Mouse (Mus musculus): Measurements from ENCODE around the gene Srrd. TPM values are rescaled to one million over a fixed set of nuclear protein-coding genes. Genes with fewer than 3 reads are reported as not detected.

The Srrd gene
- polyA plus RNA-seq, 1 experiment from 2014 or later, result 61.9 TPM

DNA sequence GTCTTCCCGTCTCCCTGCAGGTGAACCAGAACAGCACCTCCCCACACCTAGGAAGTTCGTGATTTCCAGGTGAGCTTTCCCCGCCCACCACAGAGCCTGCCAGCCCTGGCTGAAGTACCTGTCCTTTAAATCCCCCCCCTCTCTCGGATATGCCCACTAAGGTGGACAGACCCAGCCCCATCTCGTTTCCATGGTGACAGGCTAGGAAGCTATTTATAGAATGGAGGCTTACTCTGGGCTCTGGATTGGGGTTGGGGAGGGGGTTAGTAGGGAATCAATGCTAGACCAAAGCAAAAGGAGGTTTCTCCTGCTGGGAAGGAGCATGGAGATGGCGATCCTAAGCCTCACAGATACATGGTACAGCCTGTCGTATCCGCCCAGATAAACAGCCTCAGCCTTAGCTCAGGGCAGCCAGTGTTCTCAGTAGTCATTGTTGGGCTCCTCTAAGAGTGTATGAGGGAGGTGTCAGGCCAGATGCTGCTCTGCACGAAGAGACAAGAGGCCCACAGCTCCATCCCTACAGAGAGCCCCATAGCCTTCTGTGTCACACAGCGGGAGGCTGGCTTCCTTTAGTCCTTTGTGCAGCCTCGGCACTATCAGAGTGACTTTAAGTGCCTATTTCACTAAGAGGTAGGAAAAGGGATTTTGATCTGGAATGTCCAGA, 29.5 kb downstream of the Srrd start:
- 65% methylated on average over 11 of the region's 11 CpGs for WGBS
- Histone ChIP-seq H3K9ac (replicated peaks) (no peak overlapping the region), H3K4me3 (replicated peaks) (no peak overlapping the region), H3K36me3 (peaks cover 44% of the 10 kb centered on the region), H3K4me1 (no peaks in the 10 kb centered on the region; the same call in 1 of the 2 replicates), H3K9me3 (replicated peaks) (no peaks in the 10 kb centered on the region), H3K27me3 (replicated peaks) (no peaks in the 10 kb centered on the region), H3K4me2 (no peak overlapping the region), H3K27ac (replicated peaks) (no peak overlapping the region)
- no peak for ATAC-seq (ENCODE audit: low FRiP score)

DNA sequence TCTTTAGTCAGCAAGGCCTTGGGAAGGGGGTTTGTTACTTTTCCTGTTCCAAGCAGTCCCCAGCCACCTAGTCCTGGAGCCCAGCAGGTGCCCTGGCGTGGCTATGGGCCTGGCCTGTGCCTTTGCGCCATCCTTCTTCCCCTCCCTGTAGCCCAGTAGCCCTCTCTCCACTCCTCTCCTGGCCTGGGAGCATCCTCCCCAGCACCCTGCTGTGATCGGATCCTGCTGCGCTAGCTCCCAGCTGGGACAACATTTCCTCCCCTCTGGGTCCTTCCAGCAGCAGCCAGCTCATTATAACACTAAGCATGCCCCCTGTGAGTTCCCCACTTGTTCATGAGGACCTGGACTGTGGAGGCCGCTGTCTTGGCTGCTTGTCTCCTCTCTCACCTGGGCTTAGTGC, 37.0 kb downstream of the Srrd start:
- H3K27me3 ChIP-seq (replicated peaks), result no peaks in the 10 kb centered on the region
- peaks cover 33% of the 10 kb centered on the region for H3K36me3 ChIP-seq
- no peak overlapping the region for H3K27ac ChIP-seq (replicated peaks)
- H3K4me1 ChIP-seq, result peaks cover 5% of the 10 kb centered on the region; the same call in 1 of the 2 replicates
- no peaks in the 10 kb centered on the region for H3K9me3 ChIP-seq (replicated peaks)
- no peak overlapping the region for H3K4me3 ChIP-seq (replicated peaks)
- H3K9ac ChIP-seq (replicated peaks), result no peak overlapping the region
- ATAC-seq (ENCODE audit: low FRiP score), result no peak
- WGBS, result 67% methylated on average over 5 of the region's 5 CpGs
- no peak overlapping the region for H3K4me2 ChIP-seq

DNA sequence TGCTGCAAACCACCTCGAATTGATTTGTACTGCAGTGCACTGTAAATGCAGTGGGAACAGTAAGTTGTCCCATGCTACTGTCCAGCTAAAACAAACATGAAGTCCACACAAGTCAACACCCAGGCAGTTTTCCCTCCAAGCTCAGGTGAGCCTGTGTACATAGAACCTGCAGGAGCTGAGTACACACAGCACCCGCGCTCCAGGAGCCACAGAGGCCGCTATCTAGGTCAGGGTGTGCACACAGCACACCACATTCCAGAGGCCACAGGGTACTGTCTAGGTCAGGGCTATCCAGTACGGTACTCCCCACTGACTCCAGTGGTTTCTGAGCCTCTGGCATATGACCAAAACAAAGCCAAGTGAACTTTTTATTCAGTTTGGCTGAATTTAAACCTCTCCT, 40.5 kb downstream of the Srrd start:
- Histone ChIP-seq H3K9me3 (replicated peaks) (no peaks in the 10 kb centered on the region), H3K4me3 (replicated peaks) (no peak overlapping the region), H3K4me1 (peaks cover 10% of the 10 kb centered on the region; the same call in 1 of the 2 replicates), H3K9ac (replicated peaks) (no peak overlapping the region), H3K27me3 (replicated peaks) (no peaks in the 10 kb centered on the region), H3K4me2 (no peak overlapping the region), H3K36me3 (0 out of 2 replicates have a peak, but pooled peaks cover under 1% of the 10 kb centered on the region), H3K27ac (replicated peaks) (no peak overlapping the region)
- 89% methylated on average over 5 of the region's 5 CpGs for WGBS
- ATAC-seq (ENCODE audit: low FRiP score), result no peak

DNA sequence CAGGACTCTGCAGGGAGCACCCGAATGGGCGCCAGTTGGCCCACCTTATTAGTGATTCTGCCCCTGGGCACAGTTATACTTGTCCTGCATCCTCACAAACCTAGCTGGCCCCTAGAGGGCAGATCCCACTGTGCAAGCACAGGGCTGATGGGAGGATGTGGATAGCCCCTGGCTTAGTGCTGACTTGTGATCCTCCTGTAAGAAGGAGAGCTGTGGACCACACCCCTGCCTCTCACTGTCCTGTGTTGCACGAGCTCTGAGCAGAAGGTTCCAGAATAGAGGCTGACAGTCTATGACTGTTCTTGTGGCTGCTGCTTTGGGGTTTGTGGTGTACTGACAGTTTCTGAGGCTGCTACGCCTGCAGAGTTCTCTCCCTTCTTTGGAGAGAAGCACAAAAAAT, 41.1 kb downstream of the Srrd start:
- Histone ChIP-seq H3K4me3 (replicated peaks) (no peak overlapping the region), H3K27ac (replicated peaks) (no peak overlapping the region), H3K4me1 (peaks cover 10% of the 10 kb centered on the region; the same call in 1 of the 2 replicates), H3K9ac (replicated peaks) (no peak overlapping the region), H3K27me3 (replicated peaks) (no peaks in the 10 kb centered on the region), H3K9me3 (replicated peaks) (no peaks in the 10 kb centered on the region), H3K36me3 (no peaks in the 10 kb centered on the region), H3K4me2 (no peak overlapping the region)
- no peak for ATAC-seq (ENCODE audit: low FRiP score)
- WGBS, result 93% methylated on average over 4 of the region's 4 CpGs

DNA sequence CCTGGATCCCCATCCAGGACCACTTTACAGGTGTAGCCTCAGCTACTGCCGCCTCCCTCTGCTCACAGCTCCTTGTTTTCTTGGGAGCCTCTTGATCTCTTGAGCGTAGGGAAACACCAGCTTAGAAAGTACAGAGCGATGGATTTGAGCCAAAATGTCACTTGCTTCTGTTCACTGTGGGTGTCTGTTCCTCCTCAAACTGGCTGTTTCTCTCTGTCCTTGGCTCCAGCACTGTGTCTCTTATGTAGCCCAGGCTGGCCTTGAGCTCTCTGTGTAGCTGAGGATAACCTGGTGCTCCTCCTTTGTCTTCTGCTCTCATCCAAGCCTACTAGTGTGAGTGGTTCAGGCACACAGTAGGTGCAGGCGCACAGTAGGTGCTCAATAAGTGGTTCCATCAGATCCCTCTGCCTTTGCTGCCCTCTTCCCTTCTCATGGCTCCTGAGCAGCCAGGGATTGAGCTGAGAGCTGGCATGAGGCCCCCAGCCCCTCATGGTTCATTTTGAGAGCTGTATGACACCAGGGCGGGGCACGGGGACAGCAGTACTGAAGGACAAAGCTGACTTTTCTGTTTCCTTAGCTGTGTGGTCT, 42.0 kb downstream of the Srrd start:
- no peak for ATAC-seq (ENCODE audit: low FRiP score)
- 96% methylated on average over 6 of the region's 6 CpGs for WGBS
- Histone ChIP-seq H3K36me3 (no peaks in the 10 kb centered on the region), H3K4me2 (no peak overlapping the region), H3K4me3 (replicated peaks) (no peak overlapping the region), H3K27ac (replicated peaks) (no peak overlapping the region), H3K9me3 (replicated peaks) (no peaks in the 10 kb centered on the region), H3K4me1 (peaks cover 7% of the 10 kb centered on the region; the same call in 1 of the 2 replicates), H3K9ac (replicated peaks) (no peak overlapping the region), H3K27me3 (replicated peaks) (no peaks in the 10 kb centered on the region)

DNA sequence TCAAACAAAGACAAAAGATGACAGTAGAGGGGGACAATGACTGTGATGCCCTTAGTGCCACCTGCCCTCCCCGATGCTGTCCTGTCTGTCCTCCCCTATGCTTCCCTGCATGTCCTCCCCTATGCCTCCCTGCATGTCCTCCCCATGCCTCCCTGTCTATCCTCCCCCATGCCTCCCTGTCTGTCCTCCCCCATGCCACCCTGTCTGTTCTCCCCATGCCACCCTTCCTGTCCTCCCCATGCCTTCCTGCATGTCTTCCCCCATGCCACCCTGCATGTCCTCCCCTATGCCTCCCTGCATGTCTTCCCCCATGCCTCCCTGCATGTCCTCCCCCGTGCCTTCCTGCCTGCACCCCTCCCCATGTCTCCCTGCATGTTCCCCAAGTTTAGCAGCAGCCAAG, 42.7 kb downstream of the Srrd start:
- Histone ChIP-seq H3K36me3 (no peaks in the 10 kb centered on the region), H3K4me1 (peaks cover 6% of the 10 kb centered on the region; the same call in 1 of the 2 replicates)
- ATAC-seq (ENCODE audit: low FRiP score), result no peak

DNA sequence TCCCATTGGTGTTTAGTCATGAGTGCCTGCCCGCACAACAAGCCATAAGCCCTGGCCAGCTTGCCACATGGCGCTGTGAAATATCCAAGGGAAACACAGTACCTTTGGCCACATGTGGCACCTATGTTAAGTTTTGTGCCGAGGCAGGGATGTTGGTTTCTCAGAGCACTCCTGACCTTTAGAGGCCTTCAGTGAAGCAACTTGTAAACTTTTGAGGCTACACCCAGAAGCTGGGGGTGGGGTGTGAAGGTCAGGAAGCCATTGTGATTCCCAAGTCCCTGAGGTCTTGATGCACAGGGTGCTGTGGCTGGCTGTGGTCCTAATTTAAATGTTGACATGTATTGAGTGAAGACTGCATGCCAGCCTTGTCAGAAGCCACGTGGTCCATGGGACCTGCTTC, 43.4 kb downstream of the Srrd start:
- H3K9ac ChIP-seq (replicated peaks), result no peak overlapping the region
- H3K27ac ChIP-seq (replicated peaks), result no peak overlapping the region
- H3K4me3 ChIP-seq (replicated peaks), result no peak overlapping the region
- no peak for ATAC-seq (ENCODE audit: low FRiP score)
- no peaks in the 10 kb centered on the region for H3K36me3 ChIP-seq
- WGBS, result 84% methylated on average over 4 of the region's 4 CpGs
- H3K9me3 ChIP-seq (replicated peaks), result no peaks in the 10 kb centered on the region
- no peaks in the 10 kb centered on the region for H3K27me3 ChIP-seq (replicated peaks)
- H3K4me1 ChIP-seq, result peaks cover 12% of the 10 kb centered on the region; the same call in 1 of the 2 replicates
- no peak overlapping the region for H3K4me2 ChIP-seq

More for the DNA sequence above, 42.7 kb downstream of the Srrd start:
- Histone ChIP-seq H3K4me3 (replicated peaks) (no peak overlapping the region), H3K27me3 (replicated peaks) (no peaks in the 10 kb centered on the region), H3K9ac (replicated peaks) (no peak overlapping the region), H3K9me3 (replicated peaks) (no peaks in the 10 kb centered on the region), H3K27ac (replicated peaks) (no peak overlapping the region), H3K4me2 (no peak overlapping the region)
- 84% methylated on average over 2 of the region's 2 CpGs for WGBS

DNA sequence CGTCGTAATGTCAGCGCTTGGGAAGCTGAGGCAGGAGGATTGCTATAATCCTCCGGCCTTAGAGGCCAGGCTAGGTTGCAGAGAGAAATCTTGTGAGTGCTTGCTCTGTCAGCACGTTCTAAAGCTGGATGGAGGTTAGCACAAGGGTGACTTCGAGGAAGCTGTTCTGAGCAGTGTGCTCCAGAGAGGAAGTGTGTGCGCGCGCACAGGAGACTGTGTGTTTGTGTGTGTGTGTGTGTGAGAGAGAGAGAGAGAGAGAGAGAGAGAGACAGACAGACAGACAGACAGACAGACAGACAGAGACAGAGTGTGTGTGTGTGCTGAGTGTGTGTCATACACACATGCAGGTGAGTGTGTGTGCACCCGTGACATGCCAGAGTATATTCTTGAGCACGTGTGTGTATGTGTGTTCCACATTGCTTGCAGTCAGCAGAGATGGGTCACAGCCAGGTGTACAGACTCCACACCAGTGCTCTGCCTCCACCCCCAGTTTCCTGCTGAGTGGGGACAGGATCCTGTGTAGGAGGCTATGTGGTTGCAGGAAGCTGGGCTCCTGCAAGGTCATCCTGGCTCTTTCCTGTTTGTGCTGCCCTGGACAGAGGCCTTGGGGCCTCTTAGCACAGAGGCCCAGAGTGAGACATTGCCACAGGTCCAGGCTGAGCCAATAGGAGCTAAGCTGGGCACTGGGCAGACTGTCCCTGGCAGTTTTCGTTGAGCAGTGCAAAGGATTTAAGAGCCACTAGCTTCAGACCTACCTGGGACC, 44.4 kb downstream of the Srrd start:
- ATAC-seq (ENCODE audit: low FRiP score), result no peak
- no peaks in the 10 kb centered on the region for H3K36me3 ChIP-seq
- H3K9me3 ChIP-seq (replicated peaks), result no peaks in the 10 kb centered on the region
- no peaks in the 10 kb centered on the region for H3K27me3 ChIP-seq (replicated peaks)
- H3K9ac ChIP-seq (replicated peaks), result no peak overlapping the region
- H3K4me1 ChIP-seq, result peaks cover 12% of the 10 kb centered on the region; the same call in 1 of the 2 replicates
- WGBS, result 91% methylated on average over 12 of the region's 12 CpGs
- no peak overlapping the region for H3K4me2 ChIP-seq
- H3K27ac ChIP-seq (replicated peaks), result no peak overlapping the region
- H3K4me3 ChIP-seq (replicated peaks), result no peak overlapping the region

DNA sequence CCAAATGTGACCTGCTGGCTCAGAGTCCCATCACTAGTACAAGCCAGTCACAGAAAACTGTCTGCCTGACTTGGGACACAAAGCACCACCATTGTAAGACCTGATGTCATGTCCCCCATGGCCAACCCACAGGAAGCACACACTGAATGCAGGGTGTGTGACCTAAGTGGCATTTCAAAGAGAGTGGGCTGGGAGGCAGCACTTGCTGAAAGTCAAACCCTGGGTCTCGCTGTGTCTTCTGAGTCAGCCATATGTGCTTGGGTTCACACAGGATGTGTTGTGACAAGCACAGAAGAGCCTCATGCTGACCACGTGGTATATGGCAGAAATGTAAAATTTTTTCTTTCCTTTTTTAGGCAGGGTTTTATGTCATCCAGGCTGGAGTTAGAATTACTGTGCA, 45.6 kb downstream of the Srrd start:
- no peak for ATAC-seq (ENCODE audit: low FRiP score)
- WGBS, result 77% methylated on average over 2 of the region's 2 CpGs
- no peaks in the 10 kb centered on the region for H3K9me3 ChIP-seq (replicated peaks)
- H3K4me2 ChIP-seq, result no peak overlapping the region
- H3K27ac ChIP-seq (replicated peaks), result no peak overlapping the region
- no peaks in the 10 kb centered on the region for H3K36me3 ChIP-seq
- H3K4me1 ChIP-seq, result peaks cover 16% of the 10 kb centered on the region; the same call in 1 of the 2 replicates
- H3K27me3 ChIP-seq (replicated peaks), result no peaks in the 10 kb centered on the region
- H3K4me3 ChIP-seq (replicated peaks), result no peak overlapping the region
- H3K9ac ChIP-seq (replicated peaks), result no peak overlapping the region

DNA sequence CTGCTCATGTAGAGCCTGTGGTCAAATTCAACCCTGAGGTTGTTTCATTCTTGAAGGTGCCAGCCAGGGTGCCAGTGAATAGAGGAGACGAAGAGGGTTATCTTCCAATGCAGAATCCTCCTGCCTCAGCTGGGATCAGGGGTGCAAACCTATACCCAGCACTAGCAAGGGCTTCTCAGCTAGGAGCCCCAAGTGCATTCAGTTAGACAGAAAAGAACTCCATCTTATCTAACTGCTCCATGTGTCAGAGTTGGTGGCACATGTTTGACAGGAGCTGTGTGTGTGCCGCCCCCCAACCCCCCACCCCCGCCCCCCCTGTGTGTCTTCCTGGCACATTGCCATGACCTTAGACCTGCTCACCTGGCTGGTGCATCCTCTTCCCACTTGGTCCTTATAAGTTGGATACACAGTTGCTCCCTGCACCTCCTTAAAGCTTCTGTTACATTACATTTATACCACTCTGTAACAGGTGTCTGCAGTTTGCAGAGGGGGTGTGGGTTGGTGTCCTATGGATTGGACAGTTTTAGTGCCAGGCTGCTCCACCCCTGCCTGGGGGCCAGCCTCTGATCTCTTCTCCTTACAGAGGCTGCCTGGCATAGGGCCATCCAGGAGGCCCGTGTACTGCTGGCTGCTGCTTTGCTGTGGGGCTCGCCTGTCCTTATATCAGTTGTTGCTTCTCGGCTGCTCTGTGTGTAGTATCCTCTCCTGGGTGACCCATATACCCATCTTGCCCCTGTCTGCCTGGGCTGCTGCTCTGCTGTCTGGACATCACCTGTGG, 46.2 kb downstream of the Srrd start:
- H3K4me1 ChIP-seq, result peaks cover 21% of the 10 kb centered on the region; the same call in 1 of the 2 replicates
- no peak overlapping the region for H3K4me2 ChIP-seq
- H3K9me3 ChIP-seq (replicated peaks), result no peaks in the 10 kb centered on the region
- no peak overlapping the region for H3K27ac ChIP-seq (replicated peaks)
- no peak overlapping the region for H3K9ac ChIP-seq (replicated peaks)
- 77% methylated on average over 6 of the region's 6 CpGs for WGBS
- H3K27me3 ChIP-seq (replicated peaks), result no peaks in the 10 kb centered on the region
- H3K36me3 ChIP-seq, result no peaks in the 10 kb centered on the region
- ATAC-seq (ENCODE audit: low FRiP score), result no peak
- H3K4me3 ChIP-seq (replicated peaks), result no peak overlapping the region

DNA sequence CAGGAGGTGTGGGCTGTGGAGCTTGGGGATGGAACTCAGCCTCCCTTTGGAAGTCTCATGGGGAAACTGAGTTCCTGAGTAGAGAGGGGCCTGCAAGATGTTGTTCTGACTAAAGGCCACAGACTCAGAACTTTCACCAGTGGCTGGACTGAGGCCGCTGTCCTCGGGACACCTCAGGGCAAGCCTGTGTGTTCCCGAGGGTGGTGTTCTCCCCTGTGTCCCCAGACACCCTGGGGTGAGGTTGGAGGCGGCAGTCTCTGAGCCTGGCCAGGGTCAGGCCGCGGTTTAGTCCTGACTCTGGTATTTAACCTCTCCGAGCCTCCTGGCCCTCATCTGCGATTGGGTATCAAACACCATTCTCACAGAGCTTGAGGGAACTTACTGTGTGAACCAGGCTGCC, 47.3 kb downstream of the Srrd start:
- H3K27ac ChIP-seq (replicated peaks), result no peak overlapping the region
- H3K9ac ChIP-seq (replicated peaks), result no peak overlapping the region
- H3K4me2 ChIP-seq, result no peak overlapping the region
- H3K4me1 ChIP-seq, result peaks cover 31% of the 10 kb centered on the region
- H3K27me3 ChIP-seq (replicated peaks), result no peaks in the 10 kb centered on the region
- H3K4me3 ChIP-seq (replicated peaks), result no peak overlapping the region
- no peak for ATAC-seq (ENCODE audit: low FRiP score)
- no peaks in the 10 kb centered on the region for H3K9me3 ChIP-seq (replicated peaks)
- H3K36me3 ChIP-seq, result no peaks in the 10 kb centered on the region
- WGBS, result 67% methylated on average over 8 of the region's 8 CpGs

Data from neural tube, embryonic 15.5 days (tissue).